Mouse (Mus musculus) spleen, adult 2 months (tissue): ENCODE measurements at regions not wholly inside any gene's neighbourhood (a gene's known extent, or its start where the extent isn't known, plus 50 kb on each side); places are given as distances from the start of the nearest gene placed in this dataset.
A peak's percentile ranks its signal among the peaks of the same experiment; 100 is the strongest.

Experiments
- DNase-seq, 2 experiments: peaks; one replicate each; pipeline versions ENCODE4 v3.0.0 to v3.0.0-alpha.2; 2012 to 2021; ENCODE audit warnings: low spot score in 2 of 2, low read depth in 1 of 2
- H3K27ac ChIP-seq: fragments of 200-500 bp; 2 replicates; pipeline ENCODE4 v1.5.1; 2012; ENCODE audit warnings: low read length, inconsistent platforms; ENCODE audit not compliant: insufficient read depth
- H3K27me3 ChIP-seq: fragments of 200-500 bp; 2 replicates; pipeline ENCODE4 v1.6.1; 2012; ENCODE audit warnings: mild to moderate bottlenecking, moderate library complexity, low read length, inconsistent platforms; ENCODE audit not compliant: control insufficient read depth, insufficient read depth
- H3K36me3 ChIP-seq: fragments of 200-500 bp; 2 replicates; pipeline ENCODE4 v1.6.1; 2012; ENCODE audit warnings: mild to moderate bottlenecking, low read length, inconsistent platforms; ENCODE audit not compliant: control insufficient read depth, insufficient read depth
- H3K4me1 ChIP-seq: fragments of 200-500 bp; 2 replicates; pipeline ENCODE4 v1.6.1; 2011; ENCODE audit warnings: inconsistent platforms; ENCODE audit not compliant: control insufficient read depth, insufficient read depth, insufficient read length
- H3K4me3 ChIP-seq: fragments of 200-500 bp; 2 replicates; pipeline ENCODE4 v1.5.1; 2011; ENCODE audit warnings: mild to moderate bottlenecking, inconsistent platforms; ENCODE audit not compliant: insufficient read depth, insufficient read length; ENCODE audit errors: extremely low read depth
- CTCF ChIP-seq: fragments of 200-500 bp; IDR thresholded peaks from 2 replicates; pipeline ENCODE4 v1.5.1; 2011; ENCODE audit warnings: mild to moderate bottlenecking, inconsistent platforms; ENCODE audit not compliant: insufficient read depth, insufficient read length, insufficient replicate concordance; ENCODE audit errors: extremely low read depth
- POLR2A ChIP-seq: fragments of 200-500 bp; IDR thresholded peaks from 2 replicates; pipeline ENCODE4 v1.6.1; 2011; ENCODE audit warnings: low read depth, low read length, inconsistent platforms
- WGBS: fragments of 180-500 bp; shearing (Covaris S2); methylation state at CpG from one replicate; pipeline ENCODE4 v1.1.7; 2018; 5-methylcytosine and 5-hydroxymethylcytosine counted together

DNA sequence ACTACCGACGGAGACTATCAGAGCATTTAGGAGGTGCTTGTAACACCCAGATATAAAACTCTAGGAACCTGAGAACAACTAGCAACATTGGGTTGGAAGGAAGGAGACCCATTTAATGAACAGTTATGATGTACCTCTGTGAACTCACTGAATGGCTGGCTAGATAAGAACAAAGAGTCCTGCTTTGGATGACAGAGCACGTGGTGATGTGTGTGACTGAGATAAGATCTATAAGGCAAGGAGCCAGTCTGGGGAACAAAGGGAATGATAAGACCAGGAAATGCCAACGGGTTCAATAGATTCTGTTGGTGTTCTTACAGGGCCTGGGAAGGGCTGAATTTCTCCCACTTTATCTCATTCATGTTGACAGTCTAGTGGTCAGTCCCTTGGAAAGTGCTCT, 86.8 kb downstream of the Cd24a start:
- Histone ChIP-seq H3K27ac (no peak overlapping the region), H3K36me3 (no peaks in the 10 kb centered on the region), H3K4me3 (no peak overlapping the region), H3K4me1 (peaks cover 4% of the 10 kb centered on the region; the same call in 1 of the 2 replicates), H3K27me3 (no peaks in the 10 kb centered on the region)
- WGBS: 64% methylated on average over 4 of the region's 4 CpGs
- TF ChIP-seq CTCF (no peak), POLR2A (no peak)
- no peak for DNase-seq

DNA sequence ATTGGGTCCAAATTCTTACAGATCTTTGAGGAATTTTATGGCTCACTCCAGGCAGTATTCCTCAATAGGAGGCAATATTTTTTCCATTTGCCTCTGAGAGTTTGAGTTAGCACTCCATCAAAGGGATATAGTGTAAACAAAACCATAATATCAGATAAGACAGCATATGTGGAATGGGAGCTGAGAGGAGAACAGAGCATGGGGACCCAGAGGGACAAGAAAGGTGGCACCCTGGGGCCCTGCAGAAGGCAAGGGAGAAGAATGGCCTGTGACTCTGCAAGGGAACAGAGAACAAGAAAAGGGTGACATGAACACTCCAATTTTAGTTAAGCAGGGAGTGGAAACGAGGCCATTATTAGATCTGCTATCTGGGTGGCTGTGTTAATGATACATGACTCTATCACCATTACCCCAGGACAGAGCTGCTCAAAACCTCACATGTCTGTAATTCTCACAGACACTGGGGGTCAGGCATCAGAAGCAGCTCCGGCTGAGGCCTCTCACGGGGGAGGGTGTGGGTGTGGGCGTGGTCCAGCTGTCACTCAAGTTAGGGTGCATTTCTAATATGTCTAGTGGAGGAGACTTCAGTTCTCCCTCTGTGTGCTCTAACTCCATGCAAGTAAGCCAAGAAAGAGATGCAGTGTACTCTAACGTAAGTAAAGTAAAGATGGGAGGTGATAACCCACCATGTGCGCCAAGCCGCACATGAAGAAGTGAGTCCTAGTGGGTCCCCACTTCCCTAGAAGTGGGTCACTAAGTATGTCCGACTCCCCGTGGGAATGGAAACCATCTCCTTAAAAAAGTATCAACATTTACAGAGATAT, 88.4 kb downstream of the Cd24a start:
- 72% methylated on average over 9 of the region's 9 CpGs for WGBS
- TF ChIP-seq CTCF (no peak), POLR2A (no peak)
- no peak for DNase-seq
- no peaks in the 10 kb centered on the region for H3K27me3 ChIP-seq
- peaks cover 4% of the 10 kb centered on the region; the same call in 1 of the 2 replicates for H3K4me1 ChIP-seq
- H3K36me3 ChIP-seq: no peaks in the 10 kb centered on the region
- no peak overlapping the region for H3K27ac ChIP-seq
- H3K4me3 ChIP-seq: no peak overlapping the region

DNA sequence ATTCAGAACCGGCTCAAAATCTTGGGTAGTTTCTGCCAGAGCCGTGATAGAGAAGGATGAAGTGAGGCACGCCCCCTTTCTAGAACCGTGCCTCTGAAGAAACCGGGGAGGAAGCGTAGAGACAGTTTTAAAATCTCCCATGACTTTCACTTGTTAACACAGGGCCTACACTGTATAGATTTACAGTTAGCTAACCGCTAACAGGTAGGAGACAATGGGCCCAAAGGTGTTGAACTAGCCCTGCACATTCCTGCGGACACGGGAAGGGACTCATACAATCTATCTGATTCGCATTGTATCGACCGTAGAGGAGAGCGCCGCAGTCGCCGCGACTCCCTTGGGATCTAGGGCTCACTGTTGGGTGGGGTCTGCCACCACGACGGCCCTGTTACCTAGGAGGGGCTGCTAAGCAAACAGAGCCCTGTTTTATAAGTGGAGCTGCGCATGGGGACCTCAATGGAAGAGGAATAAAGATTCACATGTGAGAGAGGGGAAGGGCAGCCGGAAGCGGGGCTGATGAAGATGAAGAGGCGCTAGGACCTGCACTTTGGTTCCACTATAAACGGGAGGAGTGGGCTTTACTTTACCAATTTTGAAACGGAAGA, 89.1 kb downstream of the Cd24a start:
- Histone ChIP-seq H3K4me1 (peaks cover 4% of the 10 kb centered on the region; the same call in 1 of the 2 replicates), H3K27ac (0 out of 2 replicates have a peak overlapping the region, but pooled peaks have one; percentile 15), H3K27me3 (no peaks in the 10 kb centered on the region), H3K36me3 (no peaks in the 10 kb centered on the region), H3K4me3 (peak overlapping the region; percentile 25)
- DNase-seq: no peak
- TF ChIP-seq POLR2A (no peak), CTCF (no peak)
- WGBS: 62% methylated on average over 25 of the region's 25 CpGs

DNA sequence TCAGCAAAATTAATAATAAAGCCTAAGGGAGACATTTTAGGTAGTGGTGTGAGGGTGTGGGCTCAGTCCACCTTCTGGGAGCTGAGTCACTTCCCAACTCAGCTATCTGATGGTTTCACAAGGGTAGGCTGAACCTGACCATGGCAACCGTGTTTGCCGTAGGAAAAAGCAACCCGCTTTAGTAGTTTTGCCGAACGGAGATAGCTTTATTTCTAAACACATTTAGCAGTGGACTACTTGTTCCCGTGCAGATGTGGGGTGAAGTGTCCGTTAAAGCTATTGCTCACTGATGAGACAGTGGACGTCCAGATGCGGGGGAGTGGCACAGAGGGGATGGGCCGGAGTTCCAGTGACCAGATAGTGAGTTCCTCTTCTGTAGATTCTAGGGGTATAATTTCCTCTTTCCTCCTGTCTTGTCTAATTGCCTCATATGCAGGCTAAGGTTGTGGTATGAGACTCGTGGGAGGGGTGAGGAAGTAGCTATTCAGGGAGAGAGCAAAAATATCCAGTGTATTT, 89.7 kb downstream of the Cd24a start:
- no peaks in the 10 kb centered on the region for H3K27me3 ChIP-seq
- TF ChIP-seq POLR2A (no peak), CTCF (no peak)
- WGBS: 25% methylated on average over 11 of the region's 11 CpGs
- no peak overlapping the region for H3K27ac ChIP-seq
- H3K4me1 ChIP-seq: peaks cover 4% of the 10 kb centered on the region; the same call in 1 of the 2 replicates
- no peaks in the 10 kb centered on the region for H3K36me3 ChIP-seq
- peak in 1 of 2 experiments; percentile 17 for DNase-seq
- H3K4me3 ChIP-seq: peak overlapping the region; percentile 25

DNA sequence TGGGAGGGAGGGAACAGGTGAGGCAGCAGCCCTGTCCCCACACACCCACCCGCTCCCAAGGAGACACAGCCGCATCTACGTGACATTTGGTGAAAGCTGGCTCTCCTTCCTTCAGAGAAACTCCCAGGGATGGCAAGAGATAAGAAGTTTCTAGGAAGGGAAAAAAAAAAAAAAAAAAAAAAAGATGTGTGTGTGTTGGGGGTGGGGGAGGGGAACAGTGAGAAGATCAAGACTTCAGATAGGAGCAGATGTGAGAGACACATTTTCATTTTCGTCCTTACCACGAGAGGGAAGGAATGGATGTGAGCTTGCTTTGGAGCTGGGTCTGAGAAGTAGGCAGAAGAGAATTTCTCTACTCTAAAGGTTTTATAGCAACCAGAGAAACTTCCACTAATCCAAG, 91.4 kb downstream of the Cd24a start:
- no peaks in the 10 kb centered on the region for H3K27me3 ChIP-seq
- peaks cover 4% of the 10 kb centered on the region; the same call in 1 of the 2 replicates for H3K4me1 ChIP-seq
- DNase-seq: no peak
- TF ChIP-seq POLR2A (no peak), CTCF (no peak)
- no peak overlapping the region for H3K4me3 ChIP-seq
- H3K36me3 ChIP-seq: no peaks in the 10 kb centered on the region
- WGBS: 66% methylated on average over 5 of the region's 5 CpGs
- no peak overlapping the region for H3K27ac ChIP-seq

DNA sequence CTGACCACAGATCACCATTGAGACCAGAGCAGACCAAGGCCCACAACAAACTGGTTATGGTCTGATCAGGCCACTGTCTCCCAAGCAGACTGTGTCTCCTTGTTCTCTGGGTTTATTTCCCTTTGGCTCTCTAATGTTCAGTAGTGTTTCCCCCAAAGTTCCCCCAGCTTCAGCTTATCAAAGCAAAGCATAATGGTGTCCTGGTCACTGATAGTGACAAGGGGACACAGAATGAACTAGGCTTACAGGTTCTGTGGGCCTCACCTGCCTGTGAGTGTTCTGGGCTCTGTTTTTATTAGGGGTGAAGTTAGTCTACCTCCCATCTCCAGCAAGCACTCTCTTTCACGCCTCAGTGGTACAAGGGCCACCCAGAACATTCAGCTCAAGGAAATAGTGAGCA, 92.7 kb downstream of the Cd24a start:
- Histone ChIP-seq H3K4me3 (no peak overlapping the region), H3K27me3 (no peaks in the 10 kb centered on the region), H3K27ac (no peak overlapping the region), H3K4me1 (peaks cover 4% of the 10 kb centered on the region; the same call in 1 of the 2 replicates), H3K36me3 (no peaks in the 10 kb centered on the region)
- TF ChIP-seq CTCF (no peak), POLR2A (no peak)
- WGBS: 70% methylated on average over 1 of the region's 1 CpGs
- no peak for DNase-seq
